Comparison of ENCODE assay signal across 12 mouse cellular contexts in genomic region chr16:94164236-94164635, GRCm38 (mm10).
DNase-seq lines count a peak whose midpoint lies in the region; ATAC-seq and TF ChIP-seq lines count a peak whose summit lies in the region.
"Had no signal": no experiment of that assay in that cellular context is flagged by ENCODE, and none has a peak within 500 bp of the region (broad histone marks: within the 10 kb centered on the region; RNA-seq: fewer than 3 reads in every experiment).

No protein-coding gene starts in this region.

- intact Hi-C loops in heart, adult 2 months (cut with DNase I) = no loop called here

- no peaks in the 10 kb centered on the region for H3K36me3 ChIP-seq in heart, embryonic 16.5 days (ENCODE audit: control insufficient read depth, insufficient read depth)
- no peaks in the 10 kb centered on the region for H3K36me3 ChIP-seq in heart, adult 2 months (ENCODE audit: control insufficient read depth, insufficient read depth, low read length)
- H3K36me3 ChIP-seq in embryonic facial prominence, embryonic 13.5 days = no peaks in the 10 kb centered on the region
- no peaks in the 10 kb centered on the region for H3K36me3 ChIP-seq in midbrain, embryonic 13.5 days
- H3K36me3 ChIP-seq: embryonic facial prominence, embryonic 15.5 days had no signal

- H3K4me3 ChIP-seq in heart, embryonic 16.5 days (ENCODE audit: low read length) = no peak overlapping the region
- no peak overlapping the region for H3K4me3 ChIP-seq in heart, adult 2 months
- no peak overlapping the region for H3K4me3 ChIP-seq in embryonic facial prominence, embryonic 13.5 days
- no peak overlapping the region for H3K4me3 ChIP-seq in midbrain, embryonic 13.5 days (replicated peaks)
- H3K4me3 ChIP-seq: embryonic facial prominence, embryonic 15.5 days had no signal

- peaks cover 22% of the 10 kb centered on the region for H3K4me1 ChIP-seq in heart, embryonic 16.5 days (ENCODE audit: control insufficient read depth, insufficient read depth, low read length)
- peaks cover 1% of the 10 kb centered on the region; the same call in 1 of the 2 replicates for H3K4me1 ChIP-seq in heart, adult 2 months (ENCODE audit: control insufficient read depth, insufficient read depth, low read length)
- peaks cover 21% of the 10 kb centered on the region for H3K4me1 ChIP-seq in embryonic facial prominence, embryonic 13.5 days
- peaks cover 18% of the 10 kb centered on the region for H3K4me1 ChIP-seq in midbrain, embryonic 13.5 days (replicated peaks)

- DNase-seq in heart, adult 2 months = no peak
- DNase-seq in kidney, adult 8-10 months = peak; percentile 7 to 18
- DNase-seq in spleen, postnatal 4 days (ENCODE audit: low spot score in 2 of 2) = no peak
- DNase-seq in frontal cortex, adult 2 months (ENCODE audit: extremely low spot score in 1 of 2, low spot score in 1 of 2) = no peak
- DNase-seq: gastrocnemius, postnatal 36 days; lung, postnatal 10 days; thymus, postnatal 14 days had no signal

- no peak for TF ChIP-seq EP300 in heart, adult 2 months (IDR thresholded peaks at IDR 0.05; ENCODE audit: insufficient read depth, low read depth, low read length)

- no peak overlapping the region for H3K27ac ChIP-seq in heart, embryonic 16.5 days (ENCODE audit: low read length)
- H3K27ac ChIP-seq in heart, adult 2 months = no peak overlapping the region
- no peak overlapping the region for H3K27ac ChIP-seq in embryonic facial prominence, embryonic 13.5 days
- H3K27ac ChIP-seq in midbrain, embryonic 13.5 days = no peak overlapping the region
- H3K27ac ChIP-seq: embryonic facial prominence, embryonic 15.5 days had no signal

- H3K4me2 ChIP-seq in heart, embryonic 16.5 days (ENCODE audit: low read depth, low read length) = peak overlapping the region; percentile 23; the same call in 1 of the 2 replicates
- H3K4me2 ChIP-seq in embryonic facial prominence, embryonic 13.5 days = 0 out of 2 replicates have a peak overlapping the region, but pooled peaks have one; percentile 5
- H3K4me2 ChIP-seq in midbrain, embryonic 13.5 days (replicated peaks) = no peak overlapping the region
- H3K4me2 ChIP-seq: embryonic facial prominence, embryonic 15.5 days had no signal

- H3K9me3 ChIP-seq in heart, embryonic 16.5 days (replicated peaks; ENCODE audit: control insufficient read depth, low read length) = no peaks in the 10 kb centered on the region
- no peaks in the 10 kb centered on the region for H3K9me3 ChIP-seq in embryonic facial prominence, embryonic 13.5 days
- no peaks in the 10 kb centered on the region for H3K9me3 ChIP-seq in midbrain, embryonic 13.5 days
- H3K9me3 ChIP-seq: embryonic facial prominence, embryonic 15.5 days had no signal

- 18% methylated on average over 7 of the region's 7 CpGs for WGBS in heart, embryonic 16.5 days
- WGBS in heart, adult 2 months = 29% methylated on average over 7 of the region's 7 CpGs
- WGBS in embryonic facial prominence, embryonic 13.5 days = 12% methylated on average over 7 of the region's 7 CpGs
- WGBS in midbrain, embryonic 13.5 days = 15% methylated on average over 7 of the region's 7 CpGs

- H3K27me3 ChIP-seq in heart, embryonic 16.5 days (ENCODE audit: control insufficient read depth, insufficient read depth, low read length) = no peaks in the 10 kb centered on the region
- no peaks in the 10 kb centered on the region for H3K27me3 ChIP-seq in heart, adult 2 months (ENCODE audit: control insufficient read depth, insufficient read depth, low read length)
- peaks cover 6% of the 10 kb centered on the region; the same call in 1 of the 2 replicates for H3K27me3 ChIP-seq in embryonic facial prominence, embryonic 13.5 days
- H3K27me3 ChIP-seq in midbrain, embryonic 13.5 days = peaks cover 86% of the 10 kb centered on the region
- H3K27me3 ChIP-seq: embryonic facial prominence, embryonic 15.5 days had no signal

- TF ChIP-seq CTCF in heart, adult 2 months (IDR thresholded peaks at IDR 0.05) = no peak

- TF ChIP-seq POLR2A in heart, adult 2 months (IDR thresholded peaks at IDR 0.05; ENCODE audit: insufficient read depth, low read depth, low read length) = no peak

- no peak overlapping the region for H3K9ac ChIP-seq in heart, embryonic 16.5 days (ENCODE audit: low read length)
- no peak overlapping the region for H3K9ac ChIP-seq in heart, adult 2 months (ENCODE audit: low read depth, low read length)
- H3K9ac ChIP-seq in embryonic facial prominence, embryonic 13.5 days = no peak overlapping the region
- H3K9ac ChIP-seq in midbrain, embryonic 13.5 days (replicated peaks) = no peak overlapping the region
- H3K9ac ChIP-seq: embryonic facial prominence, embryonic 15.5 days had no signal

- ATAC-seq in heart, embryonic 16.5 days (replicated peaks; ENCODE audit: extremely low read depth, insufficient read depth, low FRiP score) = no peak; the same call in 1 of the 2 replicates
- ATAC-seq in embryonic facial prominence, embryonic 13.5 days (ENCODE audit: insufficient number of reproducible peaks, insufficient read depth, low FRiP score, low TSS enrichment, low read depth) = no peak
- peak; percentile 40; the same call in 1 of the 2 replicates for ATAC-seq in midbrain, embryonic 13.5 days
- ATAC-seq: activated CD4-positive, CD25-positive, alpha-beta regulatory T cell, adult 4 months had no signal

- H3K79me2 ChIP-seq in heart, adult 2 months (replicated peaks; ENCODE audit: control insufficient read depth, insufficient read depth, low read length) = no peaks in the 10 kb centered on the region

Comparison
In these comparisons a context has a peak if more than half of its experiments do, and no peak if none do; other contexts are left out.
1. DNase-seq: peak in kidney, adult 8-10 months (2 of 2); none in heart, adult 2 months (0 of 2), spleen, postnatal 4 days (0 of 2) and frontal cortex, adult 2 months (0 of 2).